Mouse (Mus musculus) CH12.LX (cell line): ENCODE measurements at regions not wholly inside any gene's neighbourhood (a gene's known extent, or its start where the extent isn't known, plus 50 kb on each side); places are given as distances from the start of the nearest gene placed in this dataset.

Source experiments
- DNase-seq: peaks from one replicate; pipeline ENCODE4 v3.0.0-alpha.2; 2013; ENCODE audit errors: extremely low read depth
- H3K27ac ChIP-seq: 2 replicates; pipeline ENCODE4 v1.5.1; 2012; ENCODE audit warnings: low read depth, mild to moderate bottlenecking, control low read depth, moderate library complexity; ENCODE audit not compliant: insufficient read depth
- H3K27me3 ChIP-seq: replicated peaks from 2 replicates; pipeline ENCODE3; 2012; ENCODE audit warnings: inconsistent platforms
- H3K36me3 ChIP-seq, 2 experiments: replicated peaks in 1 of 2; 2 replicates each; pipeline versions ENCODE3 to v1.6.1; 2012; ENCODE audit warnings: inconsistent platforms in 1 of 2, low read length in 1 of 2, mild to moderate bottlenecking in 1 of 2, mixed read lengths in 1 of 2, moderate library complexity in 1 of 2; ENCODE audit not compliant: control insufficient read depth in 1 of 2, insufficient read depth in 1 of 2
- H3K4me1 ChIP-seq, 2 experiments: 2 replicates each; pipeline ENCODE4 v1.6.1; 2012; ENCODE audit warnings: inconsistent platforms in 1 of 2, moderate library complexity in 1 of 2; ENCODE audit not compliant: insufficient read depth in 2 of 2, control insufficient read depth in 1 of 2
- H3K4me2 ChIP-seq: 2 replicates; pipeline ENCODE4 v1.6.1; 2012; ENCODE audit warnings: low read depth, mild to moderate bottlenecking, control low read depth; ENCODE audit not compliant: poor library complexity, insufficient read depth, severe bottlenecking
- H3K4me3 ChIP-seq, 3 experiments: fragments of 150-350 bp in 1 of 3; sonication (generic) in 1 of 3; replicated peaks in 1 of 3; 2 replicates each; pipeline versions ENCODE3 to v1.5.1; 2011 to 2012; ENCODE audit warnings: low read depth in 2 of 3, low read length in 2 of 3, mild to moderate bottlenecking in 2 of 3, moderate library complexity in 2 of 3, control low read depth in 1 of 3, improper control_type of control experiment in 1 of 3, inconsistent platforms in 1 of 3, mixed read lengths in 1 of 3; ENCODE audit not compliant: poor library complexity in 1 of 3
- H3K79me2 ChIP-seq: replicated peaks from 2 replicates; pipeline ENCODE4 v1.6.1; 2012; ENCODE audit warnings: mild to moderate bottlenecking, moderate library complexity; ENCODE audit not compliant: control insufficient read depth, poor library complexity, insufficient read depth, severe bottlenecking; ENCODE audit errors: extremely low read depth
- H3K9ac ChIP-seq: 2 replicates; pipeline ENCODE4 v1.6.1; 2012; ENCODE audit warnings: low read depth, mild to moderate bottlenecking, control low read depth, moderate library complexity; ENCODE audit not compliant: insufficient read depth
- H3K9me3 ChIP-seq: replicated peaks from 2 replicates; pipeline ENCODE3; 2012; ENCODE audit warnings: low read length, inconsistent platforms, mixed read lengths
- BHLHE40 ChIP-seq: IDR thresholded peaks from 2 replicates; pipeline ENCODE4 v1.6.1; 2011; ENCODE audit warnings: mild to moderate bottlenecking, low read depth, low read length, improper control_type of control experiment
- CHD1 ChIP-seq: IDR thresholded peaks from 2 replicates; pipeline ENCODE4 v1.6.1; 2012; ENCODE audit warnings: low read depth, low read length, improper control_type of control experiment, inconsistent platforms
- CHD2 ChIP-seq: IDR thresholded peaks from 2 replicates; pipeline ENCODE4 v1.6.1; 2011; ENCODE audit warnings: low read length, improper control_type of control experiment
- CTCF ChIP-seq, 2 experiments: IDR thresholded peaks in 1 of 2; conservative IDR thresholded peaks in 1 of 2; 2 replicates each; pipeline ENCODE4 v1.5.1; 2011 to 2012; ENCODE audit warnings: low read depth in 2 of 2, low read length in 2 of 2, improper control_type of control experiment in 1 of 2, inconsistent platforms in 1 of 2, mild to moderate bottlenecking in 1 of 2, moderate library complexity in 1 of 2
- GABPA ChIP-seq: IDR thresholded peaks from 2 replicates; pipeline ENCODE4 v1.6.1; 2012; ENCODE audit warnings: low read depth, low read length, improper control_type of control experiment, inconsistent platforms; ENCODE audit not compliant: insufficient replicate concordance
- IRF4 ChIP-seq: IDR thresholded peaks from 2 replicates; pipeline ENCODE4 v1.6.1; 2014; ENCODE audit warnings: low read depth, mild to moderate bottlenecking, inconsistent platforms, low read length, improper control_type of control experiment
- KAT2A ChIP-seq: IDR thresholded peaks from 2 replicates; pipeline ENCODE4 v1.6.1; 2012; ENCODE audit warnings: low read length, improper control_type of control experiment, inconsistent platforms; ENCODE audit not compliant: insufficient replicate concordance
- MAX ChIP-seq: IDR thresholded peaks from 2 replicates; pipeline ENCODE4 v1.6.1; 2011; ENCODE audit warnings: low read length, improper control_type of control experiment
- MEF2A ChIP-seq: IDR thresholded peaks from 2 replicates; pipeline ENCODE4 v1.6.1; 2014; ENCODE audit warnings: low read depth, mild to moderate bottlenecking, inconsistent platforms, low read length, improper control_type of control experiment, borderline replicate concordance
- POLR2AphosphoS2 ChIP-seq: IDR thresholded peaks from 2 replicates; pipeline ENCODE4 v1.6.1; 2011; ENCODE audit warnings: low read depth, low read length, improper control_type of control experiment
- RAD21 ChIP-seq: IDR thresholded peaks from 2 replicates; pipeline ENCODE4 v1.6.1; 2011; ENCODE audit warnings: low read depth, mild to moderate bottlenecking, low read length, improper control_type of control experiment, moderate library complexity
- SIN3A ChIP-seq: IDR thresholded peaks from 2 replicates; pipeline ENCODE4 v1.6.1; 2012; ENCODE audit warnings: low read length, improper control_type of control experiment, inconsistent platforms
- UBTF ChIP-seq: IDR thresholded peaks from 2 replicates; pipeline ENCODE4 v1.6.1; 2012; ENCODE audit warnings: low read depth, mild to moderate bottlenecking, inconsistent platforms, low read length, improper control_type of control experiment, moderate library complexity
- USF1 ChIP-seq: IDR thresholded peaks from 2 replicates; pipeline ENCODE4 v1.6.1; 2014; ENCODE audit warnings: low read depth, mild to moderate bottlenecking, inconsistent platforms, low read length, improper control_type of control experiment
- USF2 ChIP-seq: conservative IDR thresholded peaks from 2 replicates; pipeline ENCODE4 v1.6.1; 2011; ENCODE audit warnings: low read depth, low read length, improper control_type of control experiment
- ZKSCAN1 ChIP-seq: IDR thresholded peaks from 2 replicates; pipeline ENCODE4 v1.6.1; 2012; ENCODE audit warnings: low read depth, inconsistent platforms, low read length, improper control_type of control experiment, borderline replicate concordance
- ZMIZ1 ChIP-seq: IDR thresholded peaks from 2 replicates; pipeline ENCODE4 v1.6.1; 2012; ENCODE audit warnings: low read depth, mild to moderate bottlenecking, inconsistent platforms, low read length, improper control_type of control experiment
- ZNF384 ChIP-seq: IDR thresholded peaks from 2 replicates; pipeline ENCODE4 v1.6.1; 2012; ENCODE audit warnings: low read depth, low read length, improper control_type of control experiment, inconsistent platforms
- dilution Hi-C: fragments of 300-500 bp; cut with MboI; formaldehyde crosslinking; loops from 2 replicates; pipeline ENCODE4 v1.14.3; 2020; ENCODE audit warnings: low sequenced_read_pairs; ENCODE audit not compliant: extremely low pct_unique_long_range_greater_than_20kb, extremely low pct_ligation_motif_present
- in situ Hi-C: fragments of 300-500 bp; cut with MboI; formaldehyde crosslinking; loops from 3 replicates; pipeline ENCODE4 v1.14.3; 2019; ENCODE audit warnings: low sequenced_read_pairs, low pct_ligation_motif_present, low pct_unique_long_range_greater_than_20kb, mixed read lengths

DNA sequence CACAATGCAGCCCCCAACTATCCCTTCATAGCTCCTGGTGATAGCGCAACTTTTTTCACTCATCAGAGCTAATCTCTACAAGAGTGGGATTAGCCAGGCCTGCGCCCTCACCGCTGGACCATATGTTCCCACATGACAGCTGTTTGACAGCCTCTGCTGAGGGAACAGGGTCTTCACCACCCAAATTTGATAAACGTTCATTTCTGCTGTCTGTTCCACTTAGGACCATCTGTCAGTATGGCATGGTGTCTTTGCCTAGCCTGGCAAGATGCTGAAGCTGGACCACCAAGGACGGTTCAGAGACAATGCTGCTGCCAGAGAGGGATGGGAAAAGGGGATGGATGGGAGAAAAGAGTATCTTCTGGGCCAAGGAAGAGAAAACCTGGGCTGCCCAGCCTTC is 321.4 kb downstream of the Mycn start:
- no peaks in the 10 kb centered on the region for H3K79me2 ChIP-seq
- no peak overlapping the region for H3K4me2 ChIP-seq
- no peaks in the 10 kb centered on the region for H3K4me1 ChIP-seq
- H3K27me3 ChIP-seq = no peaks in the 10 kb centered on the region
- no peak overlapping the region for H3K27ac ChIP-seq
- dilution Hi-C loops = no loop called here
- TF ChIP-seq RAD21 = no peak
- TF ChIP-seq UBTF = no peak
- TF ChIP-seq, all 38 proteins: peak for 0
- no peak for DNase-seq
- H3K9ac ChIP-seq = no peak overlapping the region
- H3K36me3 ChIP-seq = no peaks in the 10 kb centered on the region
- H3K9me3 ChIP-seq = no peaks in the 10 kb centered on the region
- in situ Hi-C loops = no loop called here
- H3K4me3 ChIP-seq = no peak overlapping the region

DNA sequence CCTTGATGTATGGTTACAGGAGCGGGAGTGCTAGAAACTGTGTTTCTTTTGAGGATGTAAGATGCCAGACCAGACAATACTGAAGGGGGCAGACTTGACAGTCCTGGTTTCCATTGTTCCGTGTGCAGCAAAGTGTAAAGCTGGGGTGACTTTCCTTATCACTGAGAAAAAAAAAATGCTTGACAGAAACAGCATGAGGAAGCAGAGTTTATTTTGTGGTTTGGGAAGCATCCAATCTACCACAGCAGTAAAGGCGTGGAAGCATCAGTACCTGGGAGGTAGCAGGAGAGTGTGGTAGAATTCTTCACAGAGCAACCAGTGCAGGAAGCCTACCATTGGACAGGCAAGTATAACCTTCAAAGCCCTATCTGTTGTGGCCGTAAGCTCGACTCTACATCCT is 322.3 kb downstream of the Mycn start:
- H3K4me2 ChIP-seq = no peak overlapping the region
- DNase-seq = no peak
- dilution Hi-C loops = no loop called here
- H3K27ac ChIP-seq = no peak overlapping the region
- no peaks in the 10 kb centered on the region for H3K36me3 ChIP-seq
- no peak overlapping the region for H3K9ac ChIP-seq
- no peaks in the 10 kb centered on the region for H3K27me3 ChIP-seq
- no peak overlapping the region for H3K4me3 ChIP-seq
- no peaks in the 10 kb centered on the region for H3K79me2 ChIP-seq
- TF ChIP-seq KAT2A = no peak
- TF ChIP-seq SIN3A = no peak
- TF ChIP-seq MAX = no peak
- no peak for TF ChIP-seq USF1
- TF ChIP-seq ZMIZ1 = no peak
- no peak for TF ChIP-seq MEF2A
- TF ChIP-seq CHD2 = no peak
- TF ChIP-seq CTCF (conservative IDR thresholded peaks at IDR 0.05 in 1 of 2, IDR thresholded peaks at IDR 0.05 in 1 of 2; ENCODE audit: low read depth in 2 of 2, low read length in 2 of 2) = no peak
- no peaks in the 10 kb centered on the region for H3K4me1 ChIP-seq
- in situ Hi-C loops = loop anchor here (10.0 kb wide), 1 partner anchor 595 kb away; no protein-coding TSS in a partner anchor
- H3K9me3 ChIP-seq = no peaks in the 10 kb centered on the region

- Histone ChIP-seq H3K79me2 (no peaks in the 10 kb centered on the region), H3K36me3 (no peaks in the 10 kb centered on the region), H3K27me3 (no peaks in the 10 kb centered on the region), H3K4me3 (no peak overlapping the region), H3K4me1 (no peaks in the 10 kb centered on the region), H3K27ac (no peak overlapping the region), H3K9ac (no peak overlapping the region), H3K9me3 (no peaks in the 10 kb centered on the region)
- dilution Hi-C loops = no loop called here
- no peak for DNase-seq
- TF ChIP-seq ZNF384 = no peak
- TF ChIP-seq CHD1 = no peak
- no peak for TF ChIP-seq ZKSCAN1
- no peak for TF ChIP-seq RAD21
- TF ChIP-seq IRF4 = no peak
- no peak for TF ChIP-seq POLR2AphosphoS2
- no peak for TF ChIP-seq USF2
- no peak for TF ChIP-seq ZMIZ1
- no peak for TF ChIP-seq BHLHE40
- no peak for TF ChIP-seq GABPA
- TF ChIP-seq, all 38 proteins: peak for 0
- in situ Hi-C loops = loop anchor here (10.0 kb wide), 1 partner anchor 602 kb away; no protein-coding TSS in a partner anchor
- H3K4me2 ChIP-seq = no peak overlapping the region
Measured at GRCm38 (mm10) chr12:12612520-12612919, 329.2 kb downstream of the Mycn start.
